Mouse (Mus musculus) urinary bladder, postnatal 25 days (tissue): ENCODE data around the gene Fermt3.
"Not testable (repeated sequence)": the region's sequence is repeated elsewhere in the genome, so short reads cannot be mapped to it uniquely, and the experiment has no call there.

ENCODE experiments used
- DNase-seq: peaks from one replicate; pipeline ENCODE4 v3.0.0; 2022; ENCODE audit warnings: low spot score

Gene Fermt3

DNA sequence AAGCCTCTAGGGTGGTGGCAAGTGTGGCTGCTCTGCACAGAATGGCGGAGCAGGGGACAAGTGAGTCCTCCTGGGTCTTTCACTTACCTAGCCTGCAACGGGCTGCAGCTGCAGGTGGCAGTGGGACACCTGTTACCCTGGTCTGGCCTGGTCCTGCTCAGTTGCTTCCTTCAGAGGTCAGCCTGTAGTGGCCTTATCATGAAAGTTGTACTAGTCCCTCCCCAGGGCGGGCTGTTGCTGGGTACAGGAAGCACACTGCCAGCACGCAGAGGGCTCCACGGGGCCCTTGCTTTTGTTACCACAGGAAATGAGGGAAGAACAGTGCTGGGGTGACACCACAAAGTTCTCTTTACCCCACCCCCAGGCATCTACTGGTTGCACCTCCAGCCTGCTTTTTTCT, at the start of gene Fermt3:
Gene Fermt3 (minus strand): TSS at position 279 of the 400 bp plus-strand sequence.
- DNase-seq: no peak

DNA sequence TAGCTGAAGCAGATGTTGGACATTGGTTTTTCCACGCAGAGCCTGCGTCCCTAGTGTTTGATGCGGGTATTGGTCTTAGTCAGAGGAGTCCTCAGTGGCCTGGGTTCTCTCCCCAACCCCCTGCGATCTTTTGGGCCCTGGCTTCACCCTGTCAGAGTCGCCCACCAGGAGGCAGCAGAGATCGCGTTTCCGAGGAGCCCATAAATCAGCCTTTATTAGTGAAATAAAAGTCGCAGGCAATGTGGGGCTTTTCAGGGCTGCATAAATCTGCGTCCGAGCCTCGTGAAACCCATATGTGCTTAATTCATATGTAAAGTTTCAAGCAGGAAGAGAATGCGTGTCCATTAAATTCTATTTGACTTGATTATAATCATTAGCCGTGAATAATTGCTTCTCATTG, 48.9 kb upstream of the Fermt3 start:
- peak; percentile 85 for DNase-seq

DNA sequence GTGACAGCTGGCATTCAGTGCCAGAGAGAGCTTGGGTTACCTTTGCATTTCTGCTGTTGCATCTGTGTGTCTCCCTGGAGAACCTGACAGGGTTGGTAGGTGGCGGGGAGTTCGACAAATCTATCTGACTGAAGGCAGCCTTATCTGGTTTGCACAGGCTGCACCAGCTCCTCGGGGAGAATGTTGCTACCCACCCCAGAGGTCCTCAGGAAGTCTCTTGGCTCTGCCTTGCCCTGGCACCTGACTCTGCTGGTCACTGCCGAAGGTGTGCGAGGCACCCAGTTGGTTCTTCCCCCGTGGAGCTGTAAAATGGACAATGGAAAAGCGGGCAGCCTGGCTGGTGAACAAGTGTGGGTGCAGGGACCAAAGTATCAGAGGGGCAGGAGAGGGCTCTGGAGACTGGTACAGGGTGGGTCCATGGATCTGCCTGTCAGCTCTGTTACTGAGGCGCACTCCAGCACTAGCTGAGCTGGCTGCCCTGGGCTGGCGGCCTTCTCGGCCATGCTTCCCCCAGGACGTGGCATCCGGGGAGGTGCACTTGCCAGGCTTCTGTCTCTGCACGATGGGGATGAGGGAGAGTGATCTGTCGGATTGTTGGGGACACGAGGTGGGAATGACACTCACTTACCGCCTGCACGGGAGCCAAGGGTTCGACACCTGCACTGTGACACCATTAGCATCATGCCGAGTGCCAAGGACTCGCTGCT, 48.2 kb upstream of the Fermt3 start:
- no peak for DNase-seq

DNA sequence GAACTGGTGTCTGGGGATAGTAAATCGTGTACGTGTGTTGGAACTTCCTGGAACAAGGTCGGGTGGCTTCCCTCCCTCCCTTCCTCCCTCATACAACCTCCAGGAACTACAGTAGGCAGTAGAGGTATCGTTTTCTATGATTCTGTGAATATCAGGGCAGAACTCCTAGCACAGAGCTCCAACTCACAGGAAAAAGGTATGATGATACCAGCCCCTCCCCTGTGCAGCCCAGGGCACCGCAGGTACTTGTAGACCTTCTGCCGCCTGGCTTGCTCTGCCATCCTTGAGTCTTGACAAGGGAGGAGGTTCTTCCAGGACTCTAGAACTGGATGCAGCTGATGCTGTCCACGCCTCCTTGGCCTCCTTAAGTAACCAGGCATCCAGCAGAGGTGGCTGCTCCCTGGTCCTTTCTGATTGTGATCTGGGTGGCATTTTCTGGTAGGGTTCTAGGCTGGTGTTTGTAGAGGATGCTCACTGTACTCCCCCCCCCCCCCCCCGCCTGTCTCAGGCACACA, 47.6 kb upstream of the Fermt3 start:
- no peak for DNase-seq

DNA sequence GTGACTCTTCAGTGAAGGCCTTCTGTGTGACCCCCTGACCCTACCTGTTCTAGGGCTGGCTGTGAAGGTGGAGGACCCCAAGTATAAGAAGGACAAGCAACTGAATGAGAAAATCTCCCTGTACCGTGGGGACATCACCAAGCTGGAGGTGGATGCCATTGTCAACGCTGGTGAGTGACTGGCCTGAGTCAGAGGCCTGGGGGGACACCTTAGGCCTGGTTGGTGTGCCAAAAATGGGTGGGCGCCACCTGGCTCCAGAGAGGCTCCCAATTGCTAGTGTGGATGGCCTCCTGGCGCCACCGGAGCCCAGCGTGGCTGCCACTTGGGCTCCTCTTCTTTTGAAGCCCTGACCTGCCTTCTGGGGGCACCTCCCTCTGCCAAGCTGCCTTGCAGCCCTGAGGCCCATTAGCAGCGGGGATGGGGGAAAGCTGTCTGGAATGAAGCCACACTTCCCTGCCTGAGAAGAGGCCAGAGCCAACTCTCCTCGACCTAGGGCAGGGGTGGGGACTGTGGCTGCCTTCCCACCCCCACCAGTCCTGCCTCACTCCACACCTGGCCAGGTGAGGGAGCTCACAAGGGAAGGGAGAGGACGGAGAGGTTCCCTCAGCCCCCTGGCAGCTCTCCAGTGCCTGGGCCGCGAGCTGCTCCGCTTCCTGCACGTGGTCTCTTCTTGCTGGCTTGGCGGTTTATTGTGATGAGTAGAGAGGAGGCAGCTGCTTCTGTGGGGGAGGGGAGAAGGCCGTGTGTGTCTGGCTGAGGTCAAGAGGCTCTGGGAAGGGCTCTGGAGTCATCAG, 47.0 kb upstream of the Fermt3 start:
- no peak for DNase-seq

DNA sequence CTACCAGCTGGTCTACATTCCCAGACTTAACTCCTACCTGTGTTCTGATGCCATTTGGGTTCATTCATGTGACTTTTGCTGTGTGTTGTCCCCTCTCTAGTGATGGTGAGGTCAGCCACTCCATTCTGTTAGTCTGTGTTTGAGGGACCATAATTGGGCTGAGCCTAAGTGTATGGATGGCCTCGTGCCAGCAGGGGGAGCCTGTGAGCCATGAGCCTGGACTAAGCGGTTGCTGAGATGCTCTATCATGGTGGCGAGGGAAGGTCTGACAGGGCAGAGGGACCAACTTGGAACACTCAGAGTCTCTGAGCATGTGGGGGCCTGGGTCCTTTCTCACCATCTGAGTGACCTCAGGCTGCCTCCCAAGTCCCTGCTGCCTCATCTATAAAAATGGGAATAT, 45.3 kb upstream of the Fermt3 start:
- DNase-seq: peak; percentile 87

DNA sequence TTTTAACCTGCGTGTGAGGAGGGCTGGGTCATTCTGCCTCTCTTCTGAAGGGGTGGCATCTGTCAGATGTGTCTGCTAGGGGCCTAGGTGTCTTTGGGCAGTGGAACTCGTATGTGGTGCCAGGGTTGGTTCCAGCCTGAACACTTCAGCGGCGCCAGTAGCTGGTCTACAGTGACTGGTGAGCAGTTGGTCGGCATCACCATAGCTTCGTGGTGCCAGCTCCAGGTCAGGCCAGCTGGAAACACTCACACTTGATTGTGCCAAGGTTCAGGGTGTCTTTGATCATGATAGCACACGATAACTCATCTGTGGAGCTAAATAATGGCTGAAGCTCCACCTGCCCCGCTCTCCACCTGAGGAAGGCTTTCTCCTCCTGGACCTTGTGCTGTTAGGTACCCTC, 43.6 kb upstream of the Fermt3 start:
- DNase-seq: no peak

DNA sequence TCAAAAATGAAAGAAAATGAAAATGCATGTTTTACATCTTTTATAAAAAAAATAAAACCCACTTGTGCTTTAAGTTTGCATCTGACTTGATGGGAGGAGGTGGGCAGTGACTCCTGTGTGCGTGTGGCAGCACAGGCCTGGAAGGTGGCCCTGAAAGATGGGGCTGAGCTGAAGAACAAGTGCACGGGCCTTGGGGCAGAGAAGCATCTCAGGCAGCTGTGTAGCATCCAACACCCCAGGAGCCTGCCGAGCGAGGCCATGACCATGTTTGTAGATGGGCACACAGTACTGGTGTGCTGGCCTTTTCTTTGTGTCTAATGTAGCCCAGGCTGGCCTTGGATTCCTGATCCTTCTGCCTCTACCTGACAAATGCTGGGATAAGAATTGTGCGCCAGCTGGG, 42.8 kb upstream of the Fermt3 start:
- no peak for DNase-seq

DNA sequence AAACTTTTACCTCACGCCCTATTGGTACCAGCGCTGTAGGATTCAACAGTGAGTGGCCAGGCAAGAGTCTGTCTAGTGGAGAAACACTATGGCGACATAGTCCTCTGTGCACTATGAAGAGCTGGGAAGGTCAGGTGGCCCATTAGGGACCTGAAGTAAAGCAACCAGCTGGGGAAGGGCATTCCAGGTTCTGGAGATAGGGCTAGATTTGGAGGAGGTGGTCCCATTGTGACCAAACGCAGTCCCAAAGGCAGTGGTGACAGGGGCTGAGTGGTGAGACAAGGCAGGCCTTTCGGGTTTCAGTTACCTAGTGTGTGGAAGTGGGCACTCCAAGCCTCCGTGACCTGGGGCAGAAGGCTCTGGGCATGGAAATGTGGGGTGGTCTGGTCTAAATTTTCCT, 39.3 kb upstream of the Fermt3 start:
- DNase-seq: no peak

DNA sequence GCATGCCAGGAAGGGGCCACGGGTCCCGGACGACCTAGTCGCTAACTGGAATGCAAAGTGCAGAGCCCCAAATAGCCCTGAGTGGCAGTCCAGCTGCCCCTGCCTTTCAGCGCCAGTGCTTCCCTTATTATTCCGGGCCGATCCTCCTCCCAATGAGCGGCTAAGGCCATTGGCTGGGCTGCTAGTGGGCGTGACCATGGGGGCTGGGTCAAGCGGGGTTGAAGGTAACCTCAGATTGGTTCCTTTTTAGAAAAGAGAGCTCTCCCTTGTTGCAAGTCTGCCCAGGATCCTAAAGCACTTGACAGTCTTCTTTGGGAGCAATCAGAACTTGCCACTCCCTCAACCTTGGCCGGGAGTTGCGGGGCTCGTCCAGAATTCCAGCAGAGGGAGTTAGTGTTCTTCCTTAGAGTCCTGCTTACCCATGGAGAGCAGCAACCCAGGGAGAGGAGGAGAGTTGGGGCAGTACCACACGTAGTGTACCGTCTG, 38.5 kb upstream of the Fermt3 start:
- peak; percentile 75 for DNase-seq

DNA sequence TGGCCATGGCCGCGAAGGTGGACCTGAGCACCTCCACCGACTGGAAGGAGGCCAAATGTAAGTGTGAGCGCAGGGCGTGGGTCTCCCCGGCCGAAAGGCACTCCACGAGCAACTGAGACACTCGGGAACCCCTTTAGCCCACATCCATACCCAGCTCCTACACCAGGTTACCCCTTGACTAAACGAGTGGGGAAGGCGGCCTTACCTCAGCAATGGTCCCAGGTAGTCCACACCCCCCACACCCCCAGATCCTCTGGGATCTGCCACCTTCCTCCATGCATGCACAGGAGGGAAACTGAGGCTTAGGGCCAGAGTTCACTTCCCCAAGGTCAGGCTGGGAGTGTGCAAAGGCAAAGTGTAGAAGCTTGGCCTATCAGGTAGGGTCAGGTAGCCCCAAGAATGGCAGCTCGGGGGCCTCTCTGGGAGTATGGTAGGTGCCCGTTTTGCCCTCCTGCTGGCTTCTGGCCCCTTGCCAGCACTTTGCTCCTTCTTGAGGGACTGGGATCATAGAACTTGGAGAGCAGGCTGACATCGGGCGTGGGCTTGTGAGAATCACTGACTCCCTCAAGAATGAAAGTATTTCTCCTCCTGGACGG, 38.0 kb upstream of the Fermt3 start:
- DNase-seq: peak; percentile 56

DNA sequence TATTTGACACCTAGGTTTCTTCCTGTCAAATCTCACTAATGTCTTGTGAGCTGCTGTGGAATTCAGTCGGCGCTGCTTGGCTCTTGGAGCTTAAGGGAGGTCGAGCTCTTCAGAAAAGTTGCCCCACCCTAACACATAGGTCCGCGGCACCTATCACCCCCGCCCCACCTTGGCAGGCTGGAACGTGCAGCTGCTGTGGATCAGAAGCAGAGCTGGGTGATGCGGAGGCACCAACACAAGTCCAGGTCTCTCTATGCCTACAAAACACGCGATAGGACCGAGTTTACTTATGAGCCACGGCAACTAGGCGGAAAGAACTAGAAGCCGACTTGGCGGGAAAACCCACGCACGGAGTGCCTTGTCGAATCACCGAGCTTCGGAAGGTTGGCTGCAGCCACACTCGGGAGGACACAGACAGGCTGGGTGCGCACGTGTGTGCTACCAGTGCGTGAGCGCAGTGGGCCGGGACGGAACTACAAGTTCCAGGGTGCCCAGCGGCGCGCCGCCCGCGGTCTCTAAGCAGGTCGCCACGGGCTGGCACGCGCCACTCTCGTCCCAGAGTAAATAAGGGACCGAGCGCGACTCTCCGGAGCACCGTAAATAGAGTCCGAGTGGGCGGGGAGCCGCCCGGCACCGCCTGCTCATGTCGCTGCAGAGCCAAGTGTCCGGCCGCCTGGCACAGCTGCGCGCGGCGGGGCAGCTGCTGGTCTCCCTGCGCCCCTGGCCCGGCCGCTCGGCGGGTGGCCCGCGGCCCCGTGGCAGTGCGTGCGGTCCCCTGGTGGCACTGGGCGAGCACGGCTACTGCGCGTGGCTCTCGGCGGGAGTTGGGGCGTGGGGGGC, 37.2 kb upstream of the Fermt3 start, which contains the start of gene Macrod1:
Gene Macrod1 (plus strand): TSS at position 563 of the 840 bp plus-strand sequence.
- peak; percentile 71 for DNase-seq

DNA sequence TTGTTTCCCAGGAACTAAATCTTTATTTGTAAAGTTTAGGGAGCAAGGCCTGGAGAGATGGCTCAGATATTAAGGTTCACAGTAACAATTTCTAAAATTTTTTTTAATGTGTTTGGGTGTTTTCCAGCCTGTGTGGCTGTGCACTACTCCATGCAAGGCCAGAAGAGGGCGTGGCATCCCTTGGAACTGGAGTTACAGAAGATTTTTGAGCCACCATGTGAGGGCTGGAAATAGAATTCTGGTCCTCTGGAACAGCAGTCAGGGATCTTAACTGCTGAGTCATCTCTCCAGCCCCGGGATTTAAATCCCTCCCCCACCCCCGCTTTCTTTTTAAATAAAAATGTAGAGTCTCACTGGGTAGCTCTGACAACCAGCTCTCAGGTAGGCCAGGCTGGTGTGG, 35.9 kb upstream of the Fermt3 start:
- DNase-seq: no peak

DNA sequence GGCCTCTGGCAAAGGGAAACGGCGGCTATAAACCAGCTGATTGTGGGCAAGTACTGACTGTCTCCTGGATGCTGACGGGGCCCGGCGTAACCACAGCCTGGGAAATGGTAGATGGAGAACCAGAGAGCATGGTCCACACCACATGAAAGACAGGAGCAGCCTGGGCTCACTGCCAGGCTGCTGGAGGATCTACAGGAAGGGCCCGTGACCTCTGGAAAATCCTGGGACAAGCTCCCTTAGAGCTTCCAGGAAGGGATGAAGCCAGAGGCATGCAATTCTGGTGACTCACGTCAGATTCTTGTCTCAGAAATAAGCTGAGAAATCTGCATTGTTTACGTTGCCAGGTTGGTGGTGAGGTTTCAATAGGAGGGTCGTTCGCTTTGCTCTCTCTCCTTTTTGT, 35.5 kb upstream of the Fermt3 start:
- DNase-seq: peak; percentile 28

DNA sequence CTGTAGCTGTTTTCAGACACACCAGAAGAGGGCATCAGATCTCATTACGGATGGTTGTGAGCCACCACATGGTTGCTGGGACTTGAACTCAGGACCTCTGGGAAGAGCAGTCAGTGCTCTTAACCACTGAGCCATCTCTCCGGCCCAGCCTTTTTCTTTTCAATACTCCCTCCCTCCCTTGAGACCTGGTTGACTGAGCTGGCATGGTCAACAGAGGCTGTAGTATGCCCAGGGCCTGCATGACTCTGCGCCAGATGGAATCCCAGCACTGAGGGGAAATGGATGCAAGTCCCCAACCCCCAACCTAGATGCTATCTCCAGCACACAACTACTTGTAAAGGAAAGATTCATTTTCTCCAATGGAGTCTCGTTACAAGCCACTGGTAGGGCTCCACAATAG, 34.1 kb upstream of the Fermt3 start:
- not testable (repeated sequence) for DNase-seq

DNA sequence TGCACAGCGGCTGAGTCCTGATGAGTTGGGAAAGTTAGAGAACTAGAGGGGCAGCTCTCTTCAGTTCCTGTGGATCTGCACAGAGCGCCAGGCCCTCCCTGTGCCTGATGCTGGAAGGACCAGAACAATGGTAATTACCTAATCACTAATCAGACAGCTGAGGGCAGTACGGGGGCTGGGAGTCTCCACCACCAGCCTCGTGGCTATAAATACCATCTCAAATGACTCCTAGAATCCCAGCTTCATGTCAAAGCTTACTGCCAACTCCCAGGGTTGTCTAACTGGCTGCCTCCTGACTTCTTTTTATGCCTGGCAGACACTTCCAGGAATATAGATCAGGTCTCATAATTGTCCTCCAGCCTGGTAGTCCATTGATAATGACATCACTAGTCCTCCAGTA, 25.4 kb upstream of the Fermt3 start:
- DNase-seq: no peak

DNA sequence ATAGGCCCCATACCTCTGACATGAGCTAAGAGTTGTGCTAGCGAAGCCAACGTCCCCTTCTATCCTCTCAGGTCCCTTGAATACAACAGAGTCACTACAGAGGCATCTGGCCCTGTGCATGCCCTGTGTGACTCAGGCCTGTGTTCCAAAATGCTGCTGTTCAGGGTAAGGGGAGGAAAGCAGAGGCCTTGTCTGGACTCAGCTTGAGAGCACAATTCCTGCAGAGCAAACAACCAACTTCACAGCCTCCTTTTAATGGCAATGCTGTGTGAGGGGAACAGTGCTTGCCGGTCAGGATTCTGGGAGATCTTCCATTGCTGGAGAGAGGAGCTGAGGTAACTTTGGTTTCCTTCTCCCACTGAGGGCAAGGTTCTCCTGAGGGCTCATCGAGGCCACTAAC, 25.0 kb upstream of the Fermt3 start:
- no peak for DNase-seq

DNA sequence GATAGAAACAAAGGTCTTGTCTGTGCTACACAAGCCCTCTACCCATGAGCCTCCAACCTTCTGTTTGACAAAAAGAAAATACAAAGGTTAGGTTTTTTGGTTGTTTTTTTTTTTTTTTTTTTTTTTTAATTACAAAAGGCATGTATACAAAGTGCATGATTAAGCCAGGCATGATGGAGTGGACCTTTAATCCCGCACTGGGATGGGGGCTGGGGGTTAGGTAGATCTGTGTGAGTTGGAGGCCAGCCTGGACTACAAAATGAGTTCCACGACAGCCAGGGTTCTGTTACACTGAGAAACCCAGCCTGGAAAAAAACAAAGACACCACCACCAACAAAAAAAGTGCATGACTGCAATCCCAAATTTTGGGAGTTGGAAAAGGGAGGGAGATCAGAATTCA, 21.9 kb upstream of the Fermt3 start:
- DNase-seq: no peak

DNA sequence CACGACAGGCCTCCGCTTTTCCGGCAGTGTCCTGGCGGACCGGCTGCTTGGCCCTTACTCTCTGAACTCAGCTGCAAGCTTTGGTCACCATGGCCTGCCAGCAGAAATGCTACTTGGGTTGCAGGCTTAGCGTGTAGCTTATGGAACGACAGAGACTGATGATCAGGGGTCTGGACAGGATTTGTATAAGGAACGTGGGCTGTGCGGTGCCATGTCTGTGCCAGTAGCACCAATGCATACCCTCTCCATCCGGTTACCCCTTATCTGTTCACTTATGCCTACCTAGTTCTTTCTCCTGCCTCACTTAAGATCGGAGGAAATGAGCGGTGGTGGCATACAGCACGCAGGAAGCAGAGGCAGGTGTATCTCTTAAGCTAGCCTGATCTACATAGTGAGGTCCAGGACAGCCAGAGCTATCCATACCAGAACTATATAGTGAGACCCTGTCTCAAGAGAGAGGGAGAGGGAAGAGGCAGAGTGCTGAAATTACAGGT, 21.4 kb upstream of the Fermt3 start:
- DNase-seq: no peak

DNA sequence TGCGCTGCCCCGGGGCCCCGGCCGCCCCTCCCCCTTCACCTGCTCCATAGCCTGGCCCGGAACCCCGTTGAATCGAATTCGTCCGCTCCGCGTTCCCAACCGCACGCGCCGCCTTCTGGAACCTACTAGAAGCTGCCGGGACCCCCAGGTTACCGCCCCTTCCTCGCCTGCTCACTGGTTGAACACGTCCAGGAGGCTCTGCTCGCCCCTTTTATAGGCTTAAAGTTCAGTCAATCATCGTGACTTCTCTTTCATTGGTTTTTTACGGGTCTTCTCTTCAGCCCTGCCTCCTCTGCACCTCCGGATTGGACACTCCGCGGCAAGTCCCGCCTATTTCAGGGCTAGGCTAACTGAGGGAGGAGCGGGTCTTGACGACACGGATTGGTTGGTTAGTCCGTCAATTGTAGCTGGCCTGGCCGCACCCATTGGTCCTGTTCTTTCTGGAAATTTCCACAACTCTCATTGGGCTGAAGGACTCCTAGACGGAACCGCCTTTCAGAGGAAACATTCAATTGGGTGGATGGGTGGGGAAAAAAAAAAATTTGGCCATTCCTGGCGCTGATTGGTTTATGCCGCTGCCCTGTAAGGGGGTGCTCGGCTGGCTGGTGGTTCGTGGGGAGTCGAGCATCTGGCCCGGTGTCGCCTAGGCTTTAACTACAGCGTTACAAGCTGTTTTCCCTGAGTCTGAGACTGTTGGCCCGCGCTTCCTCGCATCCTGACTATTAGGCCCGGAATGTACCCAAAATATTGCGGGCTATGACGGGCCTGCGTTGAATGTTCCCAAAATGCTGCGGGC, 20.8 kb upstream of the Fermt3 start, which contains the start of gene Stip1:
Gene Stip1 (minus strand): TSS at position 127 of the 796 bp plus-strand sequence.
- DNase-seq: peak; percentile 94
